Mouse (Mus musculus) left cerebral cortex, postnatal 10 days (tissue): Measurements from ENCODE around the gene Srp72. TPM values are rescaled to one million over a fixed set of nuclear protein-coding genes. Genes with fewer than 3 reads are reported as not detected.
"Not testable (repeated sequence)": the region's sequence is repeated elsewhere in the genome, so short reads cannot be mapped to it uniquely, and the experiment has no call there.

Source experiments
- DNase-seq, 2 experiments: peaks; one replicate each; pipeline ENCODE4 v3.0.0; 2021 to 2022; ENCODE audit warnings: low spot score in 2 of 2, mixed read lengths in 1 of 2; ENCODE audit errors: extremely low spot score in 1 of 2
- intact Hi-C: fragments of 180-260 bp; cut with DNase I; formaldehyde crosslinking; loops from one replicate; pipeline ENCODE4 v1.15.1; 2025
- total RNA-seq, 2 experiments: library from RNA; stranded (reverse); gene quantifications; 2 replicates each; pipeline ENCODE4 v1.2.3; 2021

Srp72 gene
- total RNA-seq, 2 experiments from 2014 or later = 121 to 126 TPM

GRCm38 (mm10) chr5:77028034-77028433 is 53.6 kb downstream of the Srp72 start:
- no peak for DNase-seq
- intact Hi-C loops = no loop called here

- DNase-seq = peak in 1 of 2 experiments; percentile 40
- intact Hi-C loops = no loop called here
These were observed 55.3 kb downstream of the Srp72 start for GRCm38 (mm10) chr5:77029735-77030134.

- intact Hi-C loops, DNase-seq: not testable (repeated sequence)
These were observed 60.6 kb downstream of the Srp72 start for GRCm38 (mm10) chr5:77035101-77035500.

- intact Hi-C loops = no loop called here
- DNase-seq = no peak
These were observed 64.0 kb downstream of the Srp72 start for GRCm38 (mm10) chr5:77038451-77038850.

- intact Hi-C loops = no loop called here
- no peak for DNase-seq
These were observed 64.9 kb downstream of the Srp72 start for GRCm38 (mm10) chr5:77039391-77039790.

GRCm38 (mm10) chr5:77044362-77044761 is 69.9 kb downstream of the Srp72 start:
- intact Hi-C loops = no loop called here
- no peak for DNase-seq

Other genes starting within 250 kb of the Srp72 start
- 10 to 100 TPM; 18.5 to 21.0 TPM for gene Aasdh, start 69.2 kb upstream of the Srp72 start, total RNA-seq
- gene Paics, start 23.4 kb upstream of the Srp72 start, total RNA-seq = 100 to 1,000 TPM; 107 to 112 TPM
- 10 to 100 TPM; 19.9 to 23.2 TPM for gene Ppat, start 23.1 kb upstream of the Srp72 start, total RNA-seq
- not detected for gene Arl9, start 29.4 kb downstream of the Srp72 start, total RNA-seq
- gene Thegl, start 41.3 kb downstream of the Srp72 start, total RNA-seq = 1 to 10 TPM in 1 of 2 experiments, under 1 TPM in 1; 0.90 to 1.6 TPM
- gene Hopx, start 140.4 kb downstream of the Srp72 start, total RNA-seq = 10 to 100 TPM; 20.5 to 23.1 TPM
- not detected for gene Spink2, start 236.8 kb downstream of the Srp72 start, total RNA-seq